Mouse (Mus musculus): ENCODE measurements around the gene Chmp6.
A peak's percentile ranks its signal among the peaks of the same experiment; 100 is the strongest.

Chmp6 gene

GRCm38 (mm10) chr11:119913291-119913934, at the start of gene Chmp6:
TSS of gene Chmp6 (plus strand) at chr11:119913441.
- DNase-seq (ENCODE audit: low read depth, low spot score) = peak; percentile 58

DNA sequence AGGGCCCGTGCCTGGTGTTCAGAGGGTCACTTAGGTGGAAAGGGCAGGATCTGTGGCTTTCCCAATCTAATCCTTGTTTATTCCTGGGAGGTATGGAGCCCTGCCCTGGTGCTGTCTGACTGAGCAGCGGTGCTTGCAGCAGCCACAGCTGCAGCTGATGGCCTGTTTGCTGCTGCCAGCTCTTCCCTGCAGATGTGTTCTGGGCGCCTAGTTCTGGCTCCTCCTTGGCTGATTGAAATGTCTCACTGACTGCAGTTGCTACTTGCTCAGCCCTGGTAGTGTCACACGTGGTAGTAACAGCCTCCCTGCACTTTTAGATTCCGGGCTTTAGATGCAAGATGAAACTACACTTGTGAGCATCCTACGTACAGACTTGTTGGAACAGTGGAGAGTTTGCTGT, 46.4 kb upstream of the Chmp6 start:
- DNase-seq (ENCODE audit: low read depth, low spot score) = no peak

GRCm38 (mm10) chr11:119868138-119868537, 45.1 kb upstream of the Chmp6 start:
- no peak for DNase-seq (ENCODE audit: low read depth, low spot score)

DNA sequence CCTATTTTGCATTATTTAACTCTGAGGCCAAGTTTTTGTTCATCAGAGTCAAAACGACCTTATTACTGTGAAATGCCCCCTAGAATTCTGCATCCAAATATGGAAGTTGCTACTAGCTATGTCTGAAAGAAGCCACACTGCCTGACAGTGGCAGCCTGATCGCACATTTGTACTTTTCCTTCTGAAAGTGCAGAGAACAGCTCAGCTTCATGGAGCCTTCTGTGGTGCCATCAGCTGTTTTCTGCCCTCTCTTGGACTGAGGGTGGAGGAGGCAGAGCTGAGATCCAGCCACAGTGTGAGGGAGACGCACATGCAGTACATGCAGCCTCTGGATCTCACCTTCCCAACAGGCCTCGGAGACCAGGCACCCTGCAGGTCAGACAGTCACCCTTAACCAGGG, 44.7 kb upstream of the Chmp6 start:
- no peak for DNase-seq (ENCODE audit: low read depth, low spot score)

- DNase-seq (ENCODE audit: low read depth, low spot score) = no peak
These were observed 42.1 kb upstream of the Chmp6 start for GRCm38 (mm10) chr11:119871141-119871540.

- DNase-seq (ENCODE audit: low read depth, low spot score) = no peak
These were observed 39.6 kb upstream of the Chmp6 start for GRCm38 (mm10) chr11:119873643-119874042.

DNA sequence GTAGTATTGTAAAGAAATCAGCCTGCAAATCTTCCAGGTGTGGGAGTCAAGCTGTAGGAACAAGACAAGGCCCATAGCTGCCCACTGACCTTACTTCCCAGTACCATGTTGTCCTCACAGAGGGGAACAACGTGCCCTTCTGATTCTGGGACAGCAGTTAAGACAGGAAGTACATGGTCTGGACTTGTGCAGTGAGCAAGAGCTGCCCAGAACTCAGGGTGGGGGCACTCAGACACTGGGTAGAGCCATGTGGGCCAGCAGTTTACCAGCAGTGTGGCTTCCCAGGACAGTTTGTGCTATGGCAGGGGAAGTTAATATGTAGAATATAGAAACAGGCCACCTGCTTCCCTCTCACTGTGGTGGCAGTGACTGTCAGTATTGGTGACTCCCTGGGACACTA, 38.4 kb upstream of the Chmp6 start:
- DNase-seq (ENCODE audit: low read depth, low spot score) = no peak

- no peak for DNase-seq (ENCODE audit: low read depth, low spot score)
These were observed 37.6 kb upstream of the Chmp6 start for GRCm38 (mm10) chr11:119875685-119876084.

DNA sequence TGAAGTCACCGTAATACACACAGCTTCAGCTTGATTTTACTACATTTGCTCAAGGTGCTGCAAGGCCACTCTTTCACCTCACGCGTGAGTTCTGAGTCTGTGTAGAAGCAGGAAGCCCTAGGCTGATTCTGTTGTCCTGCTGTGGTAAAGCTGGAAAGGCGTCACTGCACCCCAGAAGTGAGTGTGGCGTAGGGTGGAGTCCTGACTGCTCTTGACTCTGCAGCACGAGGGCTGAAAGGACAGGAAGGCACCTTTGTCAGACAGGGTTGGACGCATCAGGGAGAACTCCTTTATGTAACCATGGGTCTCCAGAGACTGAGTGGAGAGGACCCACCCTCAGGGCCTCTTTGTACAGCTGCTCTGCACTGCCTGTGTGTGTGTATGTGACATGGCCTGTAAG, 36.1 kb upstream of the Chmp6 start:
- no peak for DNase-seq (ENCODE audit: low read depth, low spot score)

DNA sequence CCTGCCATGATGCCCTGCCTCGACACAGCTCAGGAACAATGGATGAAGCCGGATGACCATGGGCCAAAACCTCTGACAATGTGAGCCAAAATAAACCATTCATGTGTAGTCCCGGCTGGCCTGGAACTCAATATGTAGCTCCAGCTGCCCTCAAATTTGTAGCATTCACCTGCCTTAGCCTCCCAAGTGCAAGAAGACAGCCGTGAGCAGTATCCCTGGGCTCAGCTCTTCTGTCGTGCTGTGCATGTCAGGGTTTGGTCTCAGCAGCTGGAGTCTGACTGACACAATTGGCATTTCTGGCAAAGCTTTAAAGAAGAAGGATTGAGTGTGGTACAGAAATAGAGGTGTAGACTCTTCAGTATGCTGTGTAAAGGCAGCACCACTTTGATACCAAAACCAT, 33.7 kb upstream of the Chmp6 start:
- DNase-seq (ENCODE audit: low read depth, low spot score) = no peak

DNA sequence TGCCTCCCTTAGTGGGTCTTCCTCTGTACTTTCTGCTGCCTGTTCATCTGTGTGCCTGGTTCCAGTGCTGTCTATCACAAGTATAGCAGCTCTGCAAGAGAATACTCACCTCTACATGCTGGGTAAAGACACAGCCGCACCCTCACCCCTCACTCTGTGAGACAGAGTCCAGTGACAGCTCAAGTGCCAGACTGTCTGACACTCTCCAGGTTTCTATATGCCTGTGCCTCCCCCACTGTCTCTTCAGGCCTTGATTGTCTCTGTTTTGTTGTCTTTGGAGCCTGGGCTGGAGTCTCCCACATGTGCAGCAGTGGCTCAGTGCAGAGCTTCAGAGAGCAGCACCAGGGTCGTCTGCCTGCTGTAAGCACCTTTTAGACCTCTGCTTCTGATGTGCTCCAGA, 29.6 kb upstream of the Chmp6 start:
- no peak for DNase-seq (ENCODE audit: low read depth, low spot score)

GRCm38 (mm10) chr11:119889966-119890365, 23.3 kb upstream of the Chmp6 start:
- DNase-seq (ENCODE audit: low read depth, low spot score) = no peak

- DNase-seq (ENCODE audit: low read depth, low spot score) = no peak
These were observed 21.5 kb upstream of the Chmp6 start for GRCm38 (mm10) chr11:119891601-119892215.

DNA sequence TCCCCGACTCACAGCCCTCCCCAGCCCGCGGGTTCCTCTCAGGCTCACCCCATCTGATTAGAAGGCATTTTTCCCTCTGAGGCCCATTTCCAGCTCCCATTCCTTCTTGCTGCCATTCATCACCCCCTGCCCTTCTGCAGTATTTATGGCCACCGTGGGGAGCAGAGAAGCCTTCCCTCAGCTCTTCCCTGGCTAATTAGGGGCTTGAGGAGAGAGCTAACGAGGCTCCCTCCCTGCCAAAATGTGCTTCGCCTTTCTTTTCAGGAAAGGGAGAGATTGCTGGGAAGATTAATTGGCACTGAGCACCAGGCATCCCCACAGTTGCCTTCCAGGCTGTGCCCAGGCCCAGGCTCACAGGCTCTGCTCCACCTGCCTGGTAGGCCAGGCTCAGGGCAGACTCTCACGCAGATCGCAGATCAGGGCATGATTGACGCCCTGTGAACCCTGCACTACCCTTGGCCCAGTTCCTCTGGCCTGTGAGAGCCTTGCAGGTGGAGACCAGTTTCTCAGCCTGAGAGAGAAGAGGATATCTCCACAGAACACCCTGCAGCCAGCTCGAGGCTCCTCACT, 19.5 kb upstream of the Chmp6 start:
- DNase-seq (ENCODE audit: low read depth, low spot score) = no peak

GRCm38 (mm10) chr11:119894634-119895033, 18.6 kb upstream of the Chmp6 start:
- DNase-seq (ENCODE audit: low read depth, low spot score) = no peak

GRCm38 (mm10) chr11:119897041-119897440, 16.2 kb upstream of the Chmp6 start:
- DNase-seq (ENCODE audit: low read depth, low spot score) = no peak

GRCm38 (mm10) chr11:119898976-119899375, 14.3 kb upstream of the Chmp6 start:
- DNase-seq (ENCODE audit: low read depth, low spot score) = no peak

DNA sequence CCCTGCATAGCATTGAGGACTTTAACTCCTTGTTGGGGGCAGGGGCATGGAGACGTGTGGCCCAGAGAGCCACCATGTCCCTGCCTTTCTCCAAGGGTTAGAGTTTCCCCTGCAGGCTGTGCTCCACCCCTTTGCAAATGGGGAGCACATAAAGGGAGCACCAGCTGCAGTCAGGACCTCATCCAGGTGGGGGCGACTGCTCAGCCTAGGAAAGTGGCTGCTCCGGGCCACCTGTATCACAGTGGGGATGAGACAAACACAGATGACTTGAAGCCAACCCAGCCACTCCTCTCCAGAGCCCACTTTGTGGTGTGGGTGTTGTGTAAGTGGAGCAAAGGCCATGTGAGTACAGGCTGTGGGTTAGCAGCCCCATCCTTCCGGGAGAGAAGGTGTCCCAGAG, 12.1 kb upstream of the Chmp6 start:
- DNase-seq (ENCODE audit: low read depth, low spot score) = no peak

DNA sequence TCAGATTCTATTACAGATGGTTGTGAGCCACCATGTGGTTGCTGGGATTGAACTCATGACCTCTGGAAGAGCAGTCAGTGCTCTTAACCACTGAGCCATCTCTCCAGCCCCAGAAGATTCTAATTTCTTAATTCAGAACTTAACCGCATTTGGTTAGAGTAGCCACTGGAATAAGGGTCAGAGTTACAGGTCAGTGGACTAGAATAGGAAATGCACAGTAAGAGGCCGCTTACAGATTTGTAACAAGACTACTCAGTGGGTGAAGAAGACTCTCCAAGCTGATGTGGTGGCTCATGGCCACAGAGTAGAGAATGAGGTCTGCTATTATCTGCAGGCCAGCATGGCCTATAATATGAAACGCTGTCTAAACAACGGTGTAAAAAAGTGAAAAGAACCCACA, 10.3 kb upstream of the Chmp6 start:
- DNase-seq (ENCODE audit: low read depth, low spot score) = no peak

GRCm38 (mm10) chr11:119904621-119905286, 8.5 kb upstream of the Chmp6 start:
- DNase-seq (ENCODE audit: low read depth, low spot score) = peak; percentile 73

- no peak for DNase-seq (ENCODE audit: low read depth, low spot score)
These were observed 7.4 kb upstream of the Chmp6 start for GRCm38 (mm10) chr11:119905794-119906193.

- DNase-seq (ENCODE audit: low read depth, low spot score) = no peak
These were observed 6.1 kb upstream of the Chmp6 start for GRCm38 (mm10) chr11:119907006-119907650.
